Mouse (Mus musculus) MEL (cell line): ENCODE measurements around the gene Ppp2r5e.

Experiments
- POLR2A ChIP-seq, 2 experiments: IDR thresholded peaks; 2 replicates each; pipeline ENCODE4 v1.6.1; 2011 to 2012; ENCODE audit warnings: low read length in 2 of 2, mild to moderate bottlenecking in 2 of 2, control low read depth in 1 of 2, improper control_type of control experiment in 1 of 2, low read depth in 1 of 2, moderate library complexity in 1 of 2; ENCODE audit not compliant: control insufficient read depth in 1 of 2, insufficient read depth in 1 of 2, poor library complexity in 1 of 2
- RAD21 ChIP-seq: IDR thresholded peaks from 2 replicates; pipeline ENCODE4 v1.6.1; 2011; ENCODE audit warnings: mild to moderate bottlenecking, low read depth, low read length, improper control_type of control experiment
- ZC3H11A ChIP-seq: IDR thresholded peaks from 2 replicates; pipeline ENCODE4 v1.6.1; 2012; ENCODE audit warnings: low read depth, mild to moderate bottlenecking, inconsistent platforms, low read length, improper control_type of control experiment
- ZMIZ1 ChIP-seq: IDR thresholded peaks from 2 replicates; pipeline ENCODE4 v1.6.1; 2012; ENCODE audit warnings: low read depth, mild to moderate bottlenecking, inconsistent platforms, low read length, improper control_type of control experiment, moderate library complexity

GRCm38 (mm10) chr12:75562996-75563618 is 32.9 kb downstream of the Ppp2r5e start:
- no peak for TF ChIP-seq POLR2A (IDR thresholded peaks at IDR 0.05; ENCODE audit: control insufficient read depth in 1 of 2, insufficient read depth in 1 of 2, low read depth in 1 of 2, low read length in 2 of 2, poor library complexity in 1 of 2)
- no peak for TF ChIP-seq RAD21
- TF ChIP-seq ZC3H11A, result no peak
- TF ChIP-seq ZMIZ1, result no peak
